Mouse (Mus musculus): ENCODE measurements around the gene Sec14l3. TPM values are rescaled to one million over a fixed set of nuclear protein-coding genes. Genes with fewer than 3 reads are reported as not detected.
"Not testable (repeated sequence)": the region's sequence is repeated elsewhere in the genome, so short reads cannot be mapped to it uniquely, and the experiment has no call there.

Gene Sec14l3
- polyA plus RNA-seq, 1 experiment = not detected

- no peak for TF ChIP-seq POLR2A (IDR thresholded peaks at IDR 0.05; ENCODE audit: borderline replicate concordance, low read depth, low read length)
- TF ChIP-seq CTCF (IDR thresholded peaks at IDR 0.05; ENCODE audit: low read depth, low read length) = no peak
- Histone ChIP-seq H3K27ac (ENCODE audit: insufficient read depth, low read depth, low read length) (no peak overlapping the region), H3K4me3 (ENCODE audit: insufficient read depth, low read length) (no peak overlapping the region), H3K4me1 (ENCODE audit: control insufficient read depth, insufficient read depth, low read length) (no peaks in the 10 kb centered on the region)
Measured at GRCm38 (mm10) chr11:4113970-4114369, 49.3 kb downstream of the Sec14l3 start.

GRCm38 (mm10) chr11:4114541-4114940 lies 49.9 kb downstream of the Sec14l3 start:
- H3K4me3 ChIP-seq (ENCODE audit: insufficient read depth, low read length); H3K27ac ChIP-seq (ENCODE audit: insufficient read depth, low read depth, low read length); H3K4me1 ChIP-seq (ENCODE audit: control insufficient read depth, insufficient read depth, low read length): not testable (repeated sequence)

- no peak overlapping the region for H3K27ac ChIP-seq (ENCODE audit: insufficient read depth, low read depth, low read length)
- H3K4me1 ChIP-seq (ENCODE audit: control insufficient read depth, insufficient read depth, low read length) = no peaks in the 10 kb centered on the region
- no peak for TF ChIP-seq CTCF (IDR thresholded peaks at IDR 0.05; ENCODE audit: low read depth, low read length)
- TF ChIP-seq POLR2A (IDR thresholded peaks at IDR 0.05; ENCODE audit: borderline replicate concordance, low read depth, low read length) = no peak
- no peak overlapping the region for H3K4me3 ChIP-seq (ENCODE audit: insufficient read depth, low read length)
Measured at GRCm38 (mm10) chr11:4115407-4115806, 50.8 kb downstream of the Sec14l3 start.

GRCm38 (mm10) chr11:4116458-4117141 lies 52.0 kb downstream of the Sec14l3 start:
- Histone ChIP-seq H3K27ac (ENCODE audit: insufficient read depth, low read depth, low read length) (no peak overlapping the region), H3K4me1 (ENCODE audit: control insufficient read depth, insufficient read depth, low read length) (no peaks in the 10 kb centered on the region), H3K4me3 (ENCODE audit: insufficient read depth, low read length) (no peak overlapping the region)
- TF ChIP-seq POLR2A (IDR thresholded peaks at IDR 0.05; ENCODE audit: borderline replicate concordance, low read depth, low read length) (no peak), CTCF (IDR thresholded peaks at IDR 0.05; ENCODE audit: low read depth, low read length) (no peak)

- H3K4me1 ChIP-seq (ENCODE audit: control insufficient read depth, insufficient read depth, low read length) = peaks cover 2% of the 10 kb centered on the region
- TF ChIP-seq CTCF (IDR thresholded peaks at IDR 0.05; ENCODE audit: low read depth, low read length) (no peak), POLR2A (IDR thresholded peaks at IDR 0.05; ENCODE audit: borderline replicate concordance, low read depth, low read length) (no peak)
- H3K27ac ChIP-seq (ENCODE audit: insufficient read depth, low read depth, low read length) = no peak overlapping the region
- H3K4me3 ChIP-seq (ENCODE audit: insufficient read depth, low read length) = peak overlapping the region; percentile 51; the same call in 1 of the 2 replicates
Measured at GRCm38 (mm10) chr11:4117372-4118071, 52.9 kb downstream of the Sec14l3 start.

- peak overlapping the region; percentile 51 for H3K4me3 ChIP-seq (ENCODE audit: insufficient read depth, low read length)
- H3K4me1 ChIP-seq (ENCODE audit: control insufficient read depth, insufficient read depth, low read length) = peaks cover 8% of the 10 kb centered on the region
- TF ChIP-seq POLR2A (IDR thresholded peaks at IDR 0.05; ENCODE audit: borderline replicate concordance, low read depth, low read length) = no peak
- no peak for TF ChIP-seq CTCF (IDR thresholded peaks at IDR 0.05; ENCODE audit: low read depth, low read length)
- H3K27ac ChIP-seq (ENCODE audit: insufficient read depth, low read depth, low read length) = no peak overlapping the region
Measured at GRCm38 (mm10) chr11:4118081-4118921, 53.7 kb downstream of the Sec14l3 start.

GRCm38 (mm10) chr11:4119635-4120034 lies 55.0 kb downstream of the Sec14l3 start:
- H3K4me1 ChIP-seq (ENCODE audit: control insufficient read depth, insufficient read depth, low read length) = peaks cover 11% of the 10 kb centered on the region
- no peak overlapping the region for H3K4me3 ChIP-seq (ENCODE audit: insufficient read depth, low read length)

GRCm38 (mm10) chr11:4121691-4122090 lies 57.0 kb downstream of the Sec14l3 start:
- no peak for TF ChIP-seq POLR2A (IDR thresholded peaks at IDR 0.05; ENCODE audit: borderline replicate concordance, low read depth, low read length)
- H3K27ac ChIP-seq (ENCODE audit: insufficient read depth, low read depth, low read length) = no peak overlapping the region
- no peak overlapping the region for H3K4me3 ChIP-seq (ENCODE audit: insufficient read depth, low read length)
- peaks cover 11% of the 10 kb centered on the region for H3K4me1 ChIP-seq (ENCODE audit: control insufficient read depth, insufficient read depth, low read length)

More at GRCm38 (mm10) chr11:4119635-4120034, 55.0 kb downstream of the Sec14l3 start:
- no peak for TF ChIP-seq CTCF (IDR thresholded peaks at IDR 0.05; ENCODE audit: low read depth, low read length)
- TF ChIP-seq POLR2A (IDR thresholded peaks at IDR 0.05; ENCODE audit: borderline replicate concordance, low read depth, low read length) = no peak
- H3K27ac ChIP-seq (ENCODE audit: insufficient read depth, low read depth, low read length) = no peak overlapping the region

- Histone ChIP-seq H3K27ac (ENCODE audit: insufficient read depth, low read depth, low read length) (no peak overlapping the region), H3K4me3 (ENCODE audit: insufficient read depth, low read length) (no peak overlapping the region)
- TF ChIP-seq CTCF (IDR thresholded peaks at IDR 0.05; ENCODE audit: low read depth, low read length) = no peak
- TF ChIP-seq POLR2A (IDR thresholded peaks at IDR 0.05; ENCODE audit: borderline replicate concordance, low read depth, low read length) = no peak
Measured at GRCm38 (mm10) chr11:4122226-4122625, 57.6 kb downstream of the Sec14l3 start.

More at GRCm38 (mm10) chr11:4122226-4122625, 57.6 kb downstream of the Sec14l3 start:
- peaks cover 11% of the 10 kb centered on the region for H3K4me1 ChIP-seq (ENCODE audit: control insufficient read depth, insufficient read depth, low read length)
